Mouse (Mus musculus) brain, adult 2 months (tissue): ENCODE results near the gene Oard1.
A peak's percentile ranks its signal among the peaks of the same experiment; 100 is the strongest.

ENCODE experiments used
- DNase-seq: peaks from one replicate; pipeline ENCODE4 v3.0.0; 2011; ENCODE audit warnings: low read depth, low spot score

Oard1 gene

GRCm38 (mm10) chr17:48408526-48409291 lies 1.1 kb upstream of the Oard1 start:
- DNase-seq = peak; percentile 83

- peak; percentile 67 for DNase-seq
Observed at GRCm38 (mm10) chr17:48410299-48410785, 528 bp downstream of the Oard1 start.

GRCm38 (mm10) chr17:48411241-48411640 lies 1.4 kb downstream of the Oard1 start:
- DNase-seq = no peak

- peak; percentile 90 for DNase-seq
Observed at GRCm38 (mm10) chr17:48416011-48416410, 6.2 kb downstream of the Oard1 start.

- peak; percentile 70 for DNase-seq
Observed at GRCm38 (mm10) chr17:48416425-48417195, 6.8 kb downstream of the Oard1 start.

GRCm38 (mm10) chr17:48417521-48417920 lies 7.7 kb downstream of the Oard1 start:
- no peak for DNase-seq

DNA sequence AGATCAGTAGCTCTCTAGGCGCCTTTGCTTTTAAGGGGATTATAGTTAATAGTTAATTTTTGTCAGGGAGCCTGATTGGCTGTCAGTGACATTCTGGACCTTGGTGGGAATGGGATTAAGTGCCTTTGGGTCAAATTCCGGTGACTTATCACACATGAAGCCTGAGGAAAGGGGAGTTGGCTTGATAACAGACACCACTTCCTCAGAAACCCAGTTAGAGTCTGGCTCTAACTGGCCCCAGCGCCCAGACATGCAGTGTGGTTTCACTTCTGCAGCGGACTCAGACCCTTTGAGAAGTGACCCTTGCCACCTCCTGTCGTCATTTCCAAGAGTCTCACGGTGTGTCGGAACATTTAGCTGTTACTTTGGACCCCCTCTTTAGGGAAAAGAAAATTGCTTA lies 8.4 kb downstream of the Oard1 start:
- peak; percentile 26 for DNase-seq

- no peak for DNase-seq
Observed at GRCm38 (mm10) chr17:48418781-48419180, 9.0 kb downstream of the Oard1 start.

- DNase-seq = no peak
Observed at GRCm38 (mm10) chr17:48419571-48419970, 9.8 kb downstream of the Oard1 start.

DNA sequence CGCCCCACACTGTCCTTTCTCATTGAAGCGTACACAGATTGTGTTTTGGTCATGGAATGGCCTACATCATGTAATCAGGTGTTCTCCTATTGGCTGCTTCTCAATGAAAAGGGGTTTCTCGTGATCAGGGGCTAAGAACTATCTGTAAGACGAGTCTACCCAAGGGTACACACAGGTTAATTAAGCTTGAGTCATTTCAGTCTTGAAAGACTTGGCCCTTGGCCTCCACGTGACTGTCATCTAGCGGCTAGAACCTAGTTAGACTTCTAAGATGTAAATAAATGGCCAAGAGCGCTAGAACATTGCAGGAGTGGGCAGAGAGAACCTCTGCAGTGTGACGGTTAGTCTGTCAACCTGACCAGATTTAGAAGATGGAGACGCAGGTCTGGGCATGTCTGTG lies 14.4 kb downstream of the Oard1 start:
- DNase-seq = no peak

- DNase-seq = no peak
Observed at GRCm38 (mm10) chr17:48425823-48426612, 16.2 kb downstream of the Oard1 start.

DNA sequence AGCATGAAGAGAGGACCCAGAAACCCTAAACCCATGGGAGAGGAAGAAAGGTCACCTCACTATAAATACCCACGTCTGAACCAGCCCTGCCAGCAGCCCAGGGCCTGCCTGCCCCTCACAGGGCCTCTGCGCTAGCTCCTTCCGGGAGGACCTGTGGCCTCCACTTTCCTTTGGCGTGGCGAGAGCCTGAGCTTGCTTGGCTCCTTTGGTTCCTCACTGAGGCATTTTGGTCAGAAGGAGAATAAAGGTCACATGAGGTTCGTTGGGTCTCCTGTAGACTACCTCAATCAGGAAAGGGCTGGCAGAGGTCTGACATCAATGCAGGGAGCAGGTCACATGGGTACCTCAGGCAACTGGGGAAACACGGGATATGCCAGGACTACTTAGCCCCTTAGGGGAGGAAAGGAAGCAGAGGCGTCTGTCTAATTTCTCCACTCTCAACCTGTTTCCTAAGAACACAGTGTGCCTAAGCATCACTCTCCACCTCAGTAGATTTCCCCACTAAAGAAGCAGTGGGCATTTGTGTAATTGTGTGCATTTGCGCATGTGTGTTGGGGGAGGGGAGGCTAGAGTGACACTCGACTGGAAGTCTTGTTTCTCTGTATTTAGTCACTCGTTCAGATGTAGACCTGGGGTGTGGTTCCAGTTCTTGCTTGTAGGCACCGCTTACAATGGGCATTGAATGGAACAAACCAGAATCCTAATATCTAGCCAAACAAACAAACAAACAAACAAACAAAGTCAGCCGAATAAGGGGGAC lies 17.4 kb downstream of the Oard1 start:
- no peak for DNase-seq

DNA sequence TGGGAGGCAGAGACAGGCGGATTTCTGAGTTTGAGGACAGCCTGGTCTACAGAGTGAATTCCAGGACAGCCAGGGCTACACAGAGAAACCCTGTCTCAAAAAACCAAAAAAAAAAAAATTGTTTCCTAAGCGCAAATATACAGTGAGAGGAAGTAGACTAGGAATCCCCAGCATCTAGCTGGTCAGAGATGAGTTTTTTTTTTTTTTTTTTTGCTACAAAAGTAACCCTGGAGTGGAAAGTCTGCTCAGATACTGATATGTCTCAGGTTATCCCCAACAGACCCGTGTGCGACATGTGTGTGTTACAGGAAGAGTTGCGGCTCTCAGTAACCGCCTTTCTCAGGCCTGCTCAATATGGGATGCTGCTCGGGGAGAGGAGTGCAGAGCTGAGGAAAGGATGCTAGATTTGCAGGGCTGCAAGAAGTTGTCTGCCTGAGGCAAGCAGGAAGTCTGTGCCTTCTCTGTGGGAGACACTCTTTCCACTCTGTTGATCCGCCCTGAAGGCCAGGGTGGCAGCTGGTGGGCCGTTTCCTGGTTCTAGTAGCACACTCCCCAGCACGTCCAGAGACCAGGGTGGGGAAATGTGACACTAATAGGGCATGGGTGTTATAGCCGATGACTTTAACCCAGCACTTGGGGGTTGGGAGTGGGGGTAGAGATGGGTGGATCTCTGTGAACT lies 18.2 kb downstream of the Oard1 start:
- no peak for DNase-seq

DNA sequence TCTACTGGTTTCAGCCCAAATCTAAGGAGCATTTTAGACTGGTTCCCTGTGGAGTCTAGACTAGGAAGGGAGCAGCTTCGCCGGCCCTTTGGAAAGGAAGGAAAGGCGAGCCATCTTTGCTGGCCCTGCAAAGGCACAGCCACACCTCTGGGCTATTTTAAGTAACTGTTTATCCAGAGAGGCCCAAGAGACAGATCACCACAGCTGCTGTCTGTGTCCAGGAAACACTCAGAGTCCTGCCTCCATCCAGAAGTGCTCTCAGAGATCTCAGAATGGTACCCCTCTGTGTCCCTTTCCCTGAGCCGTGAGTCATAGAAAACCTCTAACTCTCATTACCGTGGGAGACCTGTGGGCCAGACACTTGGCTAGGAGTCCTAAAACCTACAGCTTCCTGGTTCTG lies 20.6 kb downstream of the Oard1 start:
- DNase-seq = no peak

GRCm38 (mm10) chr17:48431054-48431453 lies 21.2 kb downstream of the Oard1 start:
- no peak for DNase-seq

- no peak for DNase-seq
Observed at GRCm38 (mm10) chr17:48432158-48432980, 22.6 kb downstream of the Oard1 start, which contains the start of gene Apobec2. Gene Apobec2, minus strand, starts transcription at chr17:48432930.

- no peak for DNase-seq
Observed at GRCm38 (mm10) chr17:48433006-48433655, 23.3 kb downstream of the Oard1 start.

- no peak for DNase-seq
Observed at GRCm38 (mm10) chr17:48433689-48434330, 24.0 kb downstream of the Oard1 start.

GRCm38 (mm10) chr17:48434479-48434878 lies 24.7 kb downstream of the Oard1 start:
- DNase-seq = no peak
